Mouse (Mus musculus): ENCODE measurements around the gene Smg9. TPM values are rescaled to one million over a fixed set of nuclear protein-coding genes. Genes with fewer than 3 reads are reported as not detected.
A peak's percentile ranks its signal among the peaks of the same experiment; 100 is the strongest.

The Smg9 gene
- 18.7 and 20.9 TPM in 2 replicates for polyA plus RNA-seq (2014; fragmentation: Nextera tagmentation; extraction: Ambion mirVana)

DNA sequence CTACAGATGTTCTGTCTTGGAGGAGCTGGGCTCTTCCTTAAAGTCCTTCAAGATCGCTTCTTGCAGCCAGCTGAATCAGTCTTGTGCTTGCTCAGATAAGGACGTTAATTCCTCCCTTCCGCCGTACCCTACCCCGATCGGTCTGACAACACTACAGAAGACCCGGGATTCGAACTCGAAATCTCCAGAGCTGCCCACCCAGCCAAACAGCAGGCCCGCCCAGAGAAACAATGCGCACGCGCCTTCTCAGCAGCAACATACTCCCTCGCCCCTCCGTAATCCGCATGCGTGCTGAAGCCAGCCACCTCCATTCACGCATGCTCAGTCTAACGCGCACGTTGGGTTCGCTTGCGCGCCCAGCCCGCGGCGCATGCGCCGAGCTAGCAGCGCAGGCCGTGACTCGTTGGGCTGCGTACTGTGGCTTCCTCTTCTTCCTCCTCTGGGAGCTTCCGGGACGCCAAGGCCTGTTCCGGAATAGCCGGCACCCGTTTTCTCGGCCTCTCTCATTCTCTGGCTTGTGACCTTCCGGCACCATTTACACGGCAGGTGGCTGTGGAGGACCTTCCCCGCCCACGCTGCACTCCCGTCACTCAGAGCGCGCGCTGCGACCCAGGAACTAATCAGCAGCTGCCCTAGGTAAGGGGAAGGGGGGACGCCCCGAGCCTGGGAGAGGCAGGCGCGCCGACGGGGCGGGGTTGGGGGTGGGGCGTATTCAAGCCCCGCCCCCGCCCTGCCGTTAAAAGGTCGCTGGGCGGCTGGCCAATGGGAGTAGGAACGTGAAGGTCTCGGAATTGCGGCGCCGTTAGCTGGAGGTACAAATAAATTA lies at the start of gene Smg9:
Gene Smg9, plus strand, starts transcription at position 364 of the 826 bp plus-strand sequence.
- DNase-seq (ENCODE audit: low spot score, missing footprints) (peak; percentile 100), ATAC-seq (ENCODE audit: low FRiP score) (peak; percentile 96)
- peak within 1 kb of the TSS; percentile 49 for H3K4me3 ChIP-seq (ENCODE audit: low read depth, low read length)
- WGBS = 2% methylated on average over 66 of the region's 66 CpGs
- H3K36me3 ChIP-seq (ENCODE audit: control insufficient read depth, insufficient read depth, low read length) = peaks cover 3% of the 10 kb centered on the region; the same call in 1 of the 2 replicates
- H3K9ac ChIP-seq (ENCODE audit: low read length) = peak within 1 kb of the TSS; percentile 65
- H3K9me3 ChIP-seq (ENCODE audit: control insufficient read depth, low read length) = no peaks in the 10 kb centered on the region; the same call in 1 of the 2 replicates
- no peaks in the 10 kb centered on the region; the same call in 1 of the 2 replicates for H3K4me1 ChIP-seq (ENCODE audit: control insufficient read depth, insufficient read depth, low read length)
- H3K4me2 ChIP-seq = peak within 1 kb of the TSS; percentile 62
- H3K27me3 ChIP-seq (ENCODE audit: control insufficient read depth, insufficient read depth, low read length) = no peaks in the 10 kb centered on the region
- peak within 1 kb of the TSS; percentile 84 for H3K27ac ChIP-seq (ENCODE audit: low read depth, low read length)

DNA sequence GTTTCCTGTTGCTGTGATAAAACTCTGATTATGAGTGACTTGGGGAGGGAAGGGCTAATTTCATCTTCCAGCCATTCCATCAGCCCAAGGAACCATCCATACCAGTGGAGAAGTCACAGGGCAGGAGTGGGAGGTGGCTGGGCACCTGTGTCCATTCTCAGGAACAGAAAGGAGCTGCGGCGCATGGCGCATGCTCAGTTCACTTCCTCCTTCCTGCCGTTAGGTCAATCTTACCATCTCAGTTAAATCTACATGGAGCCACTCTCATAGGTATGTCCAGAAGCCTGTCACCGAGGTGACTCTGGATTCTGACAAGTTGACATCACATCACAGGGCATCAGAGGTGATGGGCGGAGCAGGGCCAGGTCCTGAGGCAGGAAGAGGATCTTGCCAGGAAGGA lies 43.8 kb upstream of the Smg9 start:
- no peaks in the 10 kb centered on the region for H3K36me3 ChIP-seq (ENCODE audit: control insufficient read depth, insufficient read depth, low read length)
- ATAC-seq (ENCODE audit: low FRiP score) (no peak), DNase-seq (ENCODE audit: low spot score, missing footprints) (no peak)
- H3K4me3 ChIP-seq (ENCODE audit: low read depth, low read length) = no peak overlapping the region
- H3K4me2 ChIP-seq = no peak overlapping the region
- H3K9me3 ChIP-seq (ENCODE audit: control insufficient read depth, low read length) = no peaks in the 10 kb centered on the region
- no peaks in the 10 kb centered on the region for H3K4me1 ChIP-seq (ENCODE audit: control insufficient read depth, insufficient read depth, low read length)
- no peaks in the 10 kb centered on the region for H3K27me3 ChIP-seq (ENCODE audit: control insufficient read depth, insufficient read depth, low read length)
- WGBS = 86% methylated on average over 6 of the region's 6 CpGs
- H3K9ac ChIP-seq (ENCODE audit: low read length) = no peak overlapping the region
- H3K27ac ChIP-seq (ENCODE audit: low read depth, low read length) = no peak overlapping the region

DNA sequence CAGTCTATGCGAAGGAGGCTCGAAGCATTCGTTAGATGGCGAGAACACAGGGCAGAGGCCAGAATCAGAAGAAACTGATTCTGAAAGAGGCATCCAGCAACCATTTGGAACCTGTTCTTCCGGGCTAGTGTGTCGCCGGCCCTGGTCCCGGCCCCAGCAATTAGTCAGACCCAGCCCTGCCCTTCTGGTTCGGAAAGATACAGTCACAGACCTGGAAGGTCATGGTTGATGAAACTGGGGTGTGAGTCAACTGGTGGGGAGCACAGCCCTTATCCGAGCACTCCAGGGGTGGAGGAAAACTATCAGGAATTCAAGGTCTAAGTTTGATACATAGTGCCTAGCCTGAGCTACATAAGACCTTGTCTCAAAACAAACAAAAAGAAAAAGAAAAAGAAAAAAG lies 43.3 kb upstream of the Smg9 start:
- Histone ChIP-seq H3K4me2 (no peak overlapping the region), H3K4me1 (ENCODE audit: control insufficient read depth, insufficient read depth, low read length) (no peaks in the 10 kb centered on the region), H3K27ac (ENCODE audit: low read depth, low read length) (no peak overlapping the region), H3K4me3 (ENCODE audit: low read depth, low read length) (no peak overlapping the region), H3K9ac (ENCODE audit: low read length) (no peak overlapping the region), H3K36me3 (ENCODE audit: control insufficient read depth, insufficient read depth, low read length) (no peaks in the 10 kb centered on the region), H3K9me3 (ENCODE audit: control insufficient read depth, low read length) (peaks cover 1% of the 10 kb centered on the region; the same call in 1 of the 2 replicates), H3K27me3 (ENCODE audit: control insufficient read depth, insufficient read depth, low read length) (no peaks in the 10 kb centered on the region)
- peak; percentile 75 for DNase-seq (ENCODE audit: low spot score, missing footprints)
- ATAC-seq (ENCODE audit: low FRiP score) = no peak
- 83% methylated on average over 10 of the region's 10 CpGs for WGBS

DNA sequence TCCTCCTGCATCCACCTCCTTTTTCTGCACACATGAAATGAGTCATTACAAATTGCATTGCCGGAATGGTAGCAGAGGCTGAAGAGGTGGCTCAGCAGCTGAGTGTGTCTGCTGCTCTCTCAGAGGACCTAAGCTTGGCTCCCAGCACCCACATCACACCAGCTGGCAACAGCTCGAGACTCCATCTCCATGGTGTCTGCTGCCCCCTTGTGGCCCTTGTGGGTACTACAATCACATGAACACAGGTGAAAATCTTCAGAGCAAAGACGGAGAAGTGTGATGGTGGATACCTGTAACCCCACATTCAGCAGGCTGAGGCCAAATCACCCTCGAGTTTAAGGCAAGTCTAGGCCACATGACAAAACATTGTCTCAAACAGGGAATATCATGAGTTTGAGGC lies 41.5 kb upstream of the Smg9 start:
- Histone ChIP-seq H3K9ac (ENCODE audit: low read length) (no peak overlapping the region), H3K4me1 (ENCODE audit: control insufficient read depth, insufficient read depth, low read length) (no peaks in the 10 kb centered on the region), H3K27ac (ENCODE audit: low read depth, low read length) (no peak overlapping the region), H3K27me3 (ENCODE audit: control insufficient read depth, insufficient read depth, low read length) (no peaks in the 10 kb centered on the region), H3K9me3 (ENCODE audit: control insufficient read depth, low read length) (peaks cover 3% of the 10 kb centered on the region; the same call in 1 of the 2 replicates), H3K4me3 (ENCODE audit: low read depth, low read length) (no peak overlapping the region), H3K36me3 (ENCODE audit: control insufficient read depth, insufficient read depth, low read length) (no peaks in the 10 kb centered on the region), H3K4me2 (no peak overlapping the region)
- 52% methylated on average over 4 of the region's 4 CpGs for WGBS
- DNase-seq (ENCODE audit: low spot score, missing footprints) = no peak
- ATAC-seq (ENCODE audit: low FRiP score) = no peak

DNA sequence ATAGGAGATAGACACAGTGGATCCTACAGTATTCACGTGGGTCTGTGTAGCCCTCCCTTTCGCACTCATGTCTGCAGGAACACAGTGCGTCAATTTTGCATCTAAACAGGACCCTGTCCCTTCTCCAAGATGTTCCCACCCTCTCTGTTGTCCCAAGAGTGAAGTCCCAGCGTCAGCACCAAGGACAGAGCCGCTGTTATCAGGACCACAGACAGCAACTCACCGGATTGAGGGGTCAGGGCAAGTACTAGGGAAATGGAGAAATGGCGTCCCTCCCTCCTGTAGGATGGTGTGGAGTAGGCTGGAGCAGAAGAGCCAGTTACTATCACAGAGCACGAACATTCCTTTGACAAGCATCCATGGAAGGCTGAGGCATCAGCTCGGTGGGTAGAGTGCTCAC lies 40.1 kb upstream of the Smg9 start:
- no peak overlapping the region for H3K4me3 ChIP-seq (ENCODE audit: low read depth, low read length)
- ATAC-seq (ENCODE audit: low FRiP score) (no peak), DNase-seq (ENCODE audit: low spot score, missing footprints) (peak; percentile 89)
- H3K4me1 ChIP-seq (ENCODE audit: control insufficient read depth, insufficient read depth, low read length) = no peaks in the 10 kb centered on the region
- no peaks in the 10 kb centered on the region for H3K27me3 ChIP-seq (ENCODE audit: control insufficient read depth, insufficient read depth, low read length)
- peaks cover 3% of the 10 kb centered on the region; the same call in 1 of the 2 replicates for H3K9me3 ChIP-seq (ENCODE audit: control insufficient read depth, low read length)
- no peak overlapping the region for H3K9ac ChIP-seq (ENCODE audit: low read length)
- H3K27ac ChIP-seq (ENCODE audit: low read depth, low read length) = no peak overlapping the region
- WGBS = 30% methylated on average over 9 of the region's 9 CpGs
- no peak overlapping the region for H3K4me2 ChIP-seq
- no peaks in the 10 kb centered on the region for H3K36me3 ChIP-seq (ENCODE audit: control insufficient read depth, insufficient read depth, low read length)

DNA sequence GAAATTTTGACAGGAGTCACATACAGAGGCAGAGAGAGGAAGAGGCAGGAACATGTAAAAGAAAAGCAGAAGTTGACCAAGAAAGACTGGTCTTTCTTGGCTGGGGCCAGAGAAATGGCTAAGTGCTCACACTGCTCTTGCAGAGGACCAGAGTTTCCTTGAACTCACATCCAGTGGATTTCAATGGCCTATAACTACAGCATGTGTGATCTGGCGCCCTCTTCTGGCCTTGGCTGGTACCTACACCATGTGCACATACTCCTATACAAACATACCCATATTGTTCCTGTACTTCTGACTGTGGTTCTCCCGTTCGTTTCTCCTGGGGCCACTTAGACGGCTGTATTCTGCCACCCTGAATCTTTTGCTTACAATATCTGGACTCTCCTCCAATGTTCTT lies 38.4 kb upstream of the Smg9 start:
- no peaks in the 10 kb centered on the region for H3K36me3 ChIP-seq (ENCODE audit: control insufficient read depth, insufficient read depth, low read length)
- WGBS = 63% methylated on average over 4 of the region's 4 CpGs
- no peak for DNase-seq (ENCODE audit: low spot score, missing footprints)

DNA sequence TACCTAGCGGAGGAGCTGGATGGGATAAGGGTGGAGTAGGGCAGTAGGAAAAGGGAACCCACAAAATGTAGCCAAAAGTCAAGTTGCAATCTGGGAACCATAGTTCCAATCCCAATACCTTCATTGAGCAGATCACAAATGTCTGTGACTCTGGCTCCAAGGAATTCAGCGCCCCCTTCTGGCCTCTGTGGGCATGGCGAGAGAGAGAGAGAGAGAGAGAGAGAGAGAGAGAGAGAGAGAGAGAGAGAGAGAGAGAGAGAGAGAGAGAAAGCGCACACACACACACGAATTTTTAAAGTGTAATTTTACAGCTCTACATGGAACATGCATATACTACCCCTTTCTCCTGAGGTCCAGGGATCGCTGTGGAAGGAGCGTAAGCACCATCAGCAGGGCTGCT lies 36.2 kb upstream of the Smg9 start:
- Histone ChIP-seq H3K9me3 (ENCODE audit: control insufficient read depth, low read length) (peaks cover 3% of the 10 kb centered on the region; the same call in 1 of the 2 replicates), H3K27me3 (ENCODE audit: control insufficient read depth, insufficient read depth, low read length) (no peaks in the 10 kb centered on the region), H3K4me2 (no peak overlapping the region), H3K4me1 (ENCODE audit: control insufficient read depth, insufficient read depth, low read length) (no peaks in the 10 kb centered on the region), H3K9ac (ENCODE audit: low read length) (no peak overlapping the region), H3K4me3 (ENCODE audit: low read depth, low read length) (no peak overlapping the region), H3K27ac (ENCODE audit: low read depth, low read length) (no peak overlapping the region), H3K36me3 (ENCODE audit: control insufficient read depth, insufficient read depth, low read length) (no peaks in the 10 kb centered on the region)
- DNase-seq (ENCODE audit: low spot score, missing footprints) (no peak), ATAC-seq (ENCODE audit: low FRiP score) (no peak)
- 30% methylated on average over 6 of the region's 7 CpGs for WGBS

More for the DNA sequence above, 38.4 kb upstream of the Smg9 start:
- H3K27me3 ChIP-seq (ENCODE audit: control insufficient read depth, insufficient read depth, low read length) = no peaks in the 10 kb centered on the region
- no peaks in the 10 kb centered on the region for H3K4me1 ChIP-seq (ENCODE audit: control insufficient read depth, insufficient read depth, low read length)
- H3K9me3 ChIP-seq (ENCODE audit: control insufficient read depth, low read length) = peaks cover 3% of the 10 kb centered on the region; the same call in 1 of the 2 replicates
- H3K27ac ChIP-seq (ENCODE audit: low read depth, low read length) = no peak overlapping the region
- H3K4me2 ChIP-seq = no peak overlapping the region
- no peak overlapping the region for H3K9ac ChIP-seq (ENCODE audit: low read length)
- no peak overlapping the region for H3K4me3 ChIP-seq (ENCODE audit: low read depth, low read length)
- ATAC-seq (ENCODE audit: low FRiP score) = no peak

DNA sequence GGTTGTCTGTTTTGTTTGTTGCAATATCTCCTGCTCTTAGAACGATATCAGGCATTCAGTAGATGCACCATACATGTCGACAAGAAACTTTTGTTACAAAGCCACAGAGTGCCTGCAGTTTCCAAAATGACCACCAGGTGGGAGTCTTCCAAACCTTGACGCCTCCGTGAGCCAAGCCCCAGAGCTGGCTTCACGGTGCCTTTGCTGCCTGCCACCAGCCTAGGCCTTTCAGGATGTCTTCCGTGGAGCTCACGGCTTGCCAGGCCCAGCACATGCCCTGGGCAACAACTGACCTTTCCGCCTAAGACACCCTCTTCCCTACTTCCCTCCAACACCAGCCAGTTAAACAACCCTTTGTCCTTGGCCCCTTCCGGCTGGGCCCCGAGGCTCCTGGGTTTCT lies 34.6 kb upstream of the Smg9 start:
- Histone ChIP-seq H3K4me2 (no peak overlapping the region), H3K36me3 (ENCODE audit: control insufficient read depth, insufficient read depth, low read length) (no peaks in the 10 kb centered on the region), H3K9me3 (ENCODE audit: control insufficient read depth, low read length) (peaks cover 3% of the 10 kb centered on the region; the same call in 1 of the 2 replicates), H3K9ac (ENCODE audit: low read length) (0 out of 2 replicates have a peak overlapping the region, but pooled peaks have one; percentile 36), H3K4me3 (ENCODE audit: low read depth, low read length) (no peak overlapping the region), H3K4me1 (ENCODE audit: control insufficient read depth, insufficient read depth, low read length) (no peaks in the 10 kb centered on the region), H3K27me3 (ENCODE audit: control insufficient read depth, insufficient read depth, low read length) (no peaks in the 10 kb centered on the region), H3K27ac (ENCODE audit: low read depth, low read length) (no peak overlapping the region)
- WGBS = 26% methylated on average over 10 of the region's 10 CpGs
- ATAC-seq (ENCODE audit: low FRiP score) = peak; percentile 70; the same call in 1 of the 2 replicates
- peak; percentile 99 for DNase-seq (ENCODE audit: low spot score, missing footprints)

Measured in midbrain, embryonic 11.5 days (tissue).